Mouse (Mus musculus): Measurements from ENCODE around the gene Dcps.

- no peak for TF ChIP-seq POLR2A (IDR thresholded peaks at IDR 0.05; ENCODE audit: insufficient read depth, low read depth, low read length)
- no peak for TF ChIP-seq CTCF (IDR thresholded peaks at IDR 0.05; ENCODE audit: insufficient read depth, low read depth, low read length)
These were observed 27.7 kb upstream of the Dcps start for GRCm38 (mm10) chr9:35203536-35203935.

Data from olfactory bulb, adult 2 months (tissue).